Mouse (Mus musculus) heart, postnatal 14 days (tissue): ENCODE results near the gene Acsl5. TPM values are rescaled to one million over a fixed set of nuclear protein-coding genes. Genes with fewer than 3 reads are reported as not detected.

Experiments used
- DNase-seq, 2 experiments: peaks; one replicate each; pipeline ENCODE4 v3.0.0; 2021 to 2022
- intact Hi-C: fragments of 180-260 bp; cut with DNase I; formaldehyde crosslinking; loops from one replicate; pipeline ENCODE4 v1.15.1; 2025
- total RNA-seq, 2 experiments: library from RNA; stranded (reverse); gene quantifications; 2 replicates each; pipeline ENCODE4 v1.2.3; 2021

The Acsl5 gene
- total RNA-seq, 2 experiments from 2014 or later, result 12.4 to 15.7 TPM

GRCm38 (mm10) chr19:55316901-55317300 is 65.2 kb downstream of the Acsl5 start:
- intact Hi-C loops, result loop anchor here (5.0 kb wide), 1 partner anchor 220 kb away; no protein-coding TSS in a partner anchor

DNA sequence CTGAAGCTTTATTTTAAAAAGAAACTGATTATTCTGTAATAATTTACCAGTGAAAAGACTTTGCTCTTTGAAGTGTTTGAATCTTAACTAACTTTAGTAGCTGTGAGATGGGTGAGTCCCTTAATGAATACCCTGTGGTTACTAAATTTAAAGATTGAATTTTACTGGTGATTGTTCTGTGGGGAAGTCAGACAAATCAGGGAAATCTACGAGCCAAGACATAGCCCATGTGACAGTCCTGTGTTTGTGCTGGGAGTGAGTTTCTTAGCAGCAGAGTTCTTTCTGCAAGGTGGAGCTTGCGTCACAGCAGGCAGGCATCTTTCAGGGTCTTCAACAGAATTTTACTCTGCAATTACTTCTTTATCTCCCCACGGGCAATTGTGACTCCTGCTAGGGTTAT is 67.3 kb downstream of the Acsl5 start:
- intact Hi-C loops, result loop anchor here (5.0 kb wide), 1 partner anchor 222 kb away; no protein-coding TSS in a partner anchor
- no peak for DNase-seq

More at GRCm38 (mm10) chr19:55316901-55317300, 65.2 kb downstream of the Acsl5 start:
- DNase-seq, result no peak

DNA sequence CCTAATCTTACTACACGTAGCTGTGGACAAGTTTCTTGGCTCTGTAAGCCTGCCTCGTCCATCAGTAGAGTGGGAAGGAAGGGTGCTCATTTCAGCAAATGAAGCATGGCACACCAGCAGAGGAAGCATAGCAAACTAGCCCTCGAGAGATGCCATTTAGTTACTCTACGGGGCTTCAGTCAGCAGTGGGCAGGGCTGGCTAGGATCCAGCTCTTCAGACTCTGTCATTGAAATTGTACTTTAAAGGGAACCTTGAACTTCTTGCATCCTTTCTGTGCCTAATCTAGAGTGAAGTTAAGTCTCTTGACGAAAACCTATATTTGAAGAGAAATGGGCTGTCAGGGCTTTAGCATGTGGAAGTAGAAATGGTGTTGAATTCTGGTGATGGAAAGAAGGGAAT is 67.8 kb downstream of the Acsl5 start:
- no peak for DNase-seq
- intact Hi-C loops, result loop anchor here (5.0 kb wide), 1 partner anchor 222 kb away; no protein-coding TSS in a partner anchor

DNA sequence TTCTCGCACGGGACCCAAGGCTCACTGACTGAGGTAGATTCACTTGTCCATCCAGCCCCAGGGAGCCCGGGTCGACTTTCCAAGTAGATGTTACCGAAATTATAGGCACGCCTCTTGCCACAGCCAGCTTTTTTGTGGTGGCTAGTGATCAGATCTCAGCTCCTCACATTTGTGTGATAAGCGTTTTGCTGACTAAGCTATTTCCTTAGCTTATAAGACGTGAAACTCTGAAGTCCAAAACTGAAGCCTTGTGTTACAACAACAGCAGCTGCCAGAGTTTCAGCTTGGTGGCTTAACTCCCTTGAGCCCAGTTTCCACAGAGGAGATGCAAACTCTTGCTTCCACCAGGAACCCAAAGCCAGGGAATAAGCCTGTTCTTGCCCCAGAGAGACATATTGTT is 70.9 kb downstream of the Acsl5 start:
- DNase-seq, result no peak
- intact Hi-C loops, result no loop called here

GRCm38 (mm10) chr19:55327510-55327909 is 75.8 kb downstream of the Acsl5 start:
- intact Hi-C loops, result no loop called here

DNA sequence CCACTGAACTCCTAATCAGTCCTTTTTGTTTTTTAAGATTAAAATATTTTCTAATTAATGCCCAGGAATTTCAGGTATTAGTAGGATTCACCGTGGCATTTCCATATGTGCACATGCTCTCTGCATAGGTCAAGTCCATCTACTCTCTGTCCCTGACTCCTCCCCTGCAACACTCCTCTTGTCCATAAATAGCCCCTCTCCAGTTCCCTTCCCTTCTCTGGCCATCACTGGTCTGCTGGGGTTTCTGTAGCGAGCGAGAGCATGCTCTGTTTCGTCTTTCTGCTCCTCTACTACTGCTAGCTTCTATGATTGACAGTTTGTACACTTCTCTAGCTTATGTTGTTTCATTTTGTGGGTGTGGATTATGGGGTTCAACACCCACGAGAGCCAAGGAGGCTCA is 80.0 kb downstream of the Acsl5 start:
- no peak for DNase-seq
- intact Hi-C loops, result loop anchor here (2.0 to 10.0 kb wide), 3 partner anchors 563 to 923 kb away; no protein-coding TSS in a partner anchor

More at GRCm38 (mm10) chr19:55327510-55327909, 75.8 kb downstream of the Acsl5 start:
- no peak for DNase-seq

DNA sequence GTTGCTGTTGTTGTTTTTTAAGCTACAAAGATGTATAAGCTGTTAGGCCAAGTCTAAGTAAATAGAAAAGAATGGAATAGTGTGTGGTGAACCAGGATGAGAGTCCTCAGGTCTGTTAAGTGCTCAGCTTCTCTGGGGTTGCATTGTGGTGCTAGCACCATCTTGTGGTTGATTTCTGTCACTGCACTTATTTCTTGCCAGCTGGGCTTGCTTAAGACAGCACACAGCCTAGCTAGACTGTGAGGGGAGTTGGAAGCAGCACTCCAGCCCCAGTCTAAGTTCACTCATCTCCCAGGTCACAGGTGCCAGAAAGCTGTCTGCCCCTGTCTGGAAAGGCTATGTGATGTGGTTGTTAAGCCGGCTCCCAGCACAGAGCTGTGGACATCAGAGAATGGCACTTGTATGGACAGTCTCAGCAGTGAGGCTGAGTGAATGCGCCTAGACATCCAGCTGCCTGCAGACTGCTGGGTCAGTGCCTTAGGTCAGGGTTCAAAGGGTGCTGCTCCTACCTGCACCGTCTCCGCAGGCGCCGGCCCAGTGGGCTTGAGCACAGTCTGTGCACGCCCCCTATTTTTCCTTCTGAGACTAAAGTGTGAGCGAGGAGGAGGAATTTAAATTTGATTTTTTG is 81.0 kb downstream of the Acsl5 start:
- intact Hi-C loops, result loop anchor here (2.0 to 10.0 kb wide), 3 partner anchors 562 to 922 kb away; no protein-coding TSS in a partner anchor
- peak; percentile 52 to 73 for DNase-seq

GRCm38 (mm10) chr19:55335881-55336280 is 84.1 kb downstream of the Acsl5 start:
- intact Hi-C loops, result loop anchor here (2.0 to 10.0 kb wide), 2 partner anchors 559 to 799 kb away; no protein-coding TSS in a partner anchor
- no peak for DNase-seq

DNA sequence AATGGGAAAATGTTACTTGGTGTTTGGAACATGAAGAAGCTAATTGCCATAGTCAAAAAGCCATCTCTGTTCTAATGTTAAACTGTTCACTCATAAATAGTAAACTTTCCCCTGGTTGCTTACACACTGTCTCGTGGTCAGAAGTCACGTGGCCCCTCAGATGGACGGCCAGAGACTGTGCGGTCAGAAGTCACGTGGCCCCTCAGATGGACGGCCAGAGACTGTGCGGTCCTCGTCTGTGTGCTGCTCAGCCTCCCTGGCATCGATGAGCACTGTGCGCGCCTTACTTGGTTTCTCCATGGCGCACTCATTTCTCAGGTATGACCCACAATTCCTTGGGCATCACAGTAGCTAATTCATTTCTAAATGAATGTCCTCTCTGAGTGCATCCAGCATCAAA is 84.7 kb downstream of the Acsl5 start:
- no peak for DNase-seq
- intact Hi-C loops, result loop anchor here (2.0 to 10.0 kb wide), 2 partner anchors 558 to 798 kb away; no protein-coding TSS in a partner anchor

GRCm38 (mm10) chr19:55337066-55337465 is 85.3 kb downstream of the Acsl5 start:
- DNase-seq, result no peak
- intact Hi-C loops, result loop anchor here (2.0 to 10.0 kb wide), 2 partner anchors 558 to 798 kb away; no protein-coding TSS in a partner anchor

DNA sequence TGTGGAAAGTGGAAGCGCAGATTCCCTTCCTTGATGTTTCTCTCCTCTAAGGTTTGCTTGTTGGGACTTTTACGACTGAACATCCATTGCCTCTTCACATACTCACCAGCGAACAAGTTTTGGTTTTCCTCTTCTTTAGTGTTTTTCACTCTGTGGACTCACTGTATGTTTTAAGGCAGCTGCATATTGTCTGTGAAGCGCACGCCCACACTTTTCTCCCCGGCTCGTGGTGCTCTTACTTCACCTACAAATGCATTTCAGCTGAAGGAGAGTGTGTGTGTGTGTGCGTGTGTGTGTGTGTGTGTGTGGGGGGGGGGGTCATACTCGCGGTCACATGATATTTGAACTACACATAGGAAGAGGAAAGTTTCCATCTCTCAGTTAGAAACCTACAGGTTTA is 85.9 kb downstream of the Acsl5 start:
- no peak for DNase-seq
- intact Hi-C loops, result loop anchor here (2.0 to 10.0 kb wide), 2 partner anchors 557 to 797 kb away; no protein-coding TSS in a partner anchor

DNA sequence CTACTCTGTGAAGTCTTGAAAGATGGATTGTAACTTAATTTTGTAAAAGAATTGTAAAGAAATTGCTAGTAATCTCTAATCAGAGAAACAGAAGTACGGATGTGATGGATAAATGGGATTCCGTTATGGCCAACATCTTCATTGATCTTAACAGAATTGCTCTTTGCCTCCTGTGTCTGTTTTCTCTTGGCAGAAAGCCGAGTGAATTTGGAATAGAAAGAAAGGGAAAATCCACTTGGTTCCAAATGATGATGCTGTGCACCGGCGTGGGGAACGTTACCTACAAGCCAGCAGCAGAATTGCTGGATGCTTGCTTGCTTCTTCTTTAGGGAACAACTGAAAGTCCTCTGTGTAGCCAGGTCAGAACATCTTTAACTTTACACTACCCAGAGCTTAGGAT is 88.8 kb downstream of the Acsl5 start:
- intact Hi-C loops, result no loop called here
- no peak for DNase-seq

GRCm38 (mm10) chr19:55341377-55341776 is 89.6 kb downstream of the Acsl5 start:
- no peak for DNase-seq
- intact Hi-C loops, result no loop called here

DNA sequence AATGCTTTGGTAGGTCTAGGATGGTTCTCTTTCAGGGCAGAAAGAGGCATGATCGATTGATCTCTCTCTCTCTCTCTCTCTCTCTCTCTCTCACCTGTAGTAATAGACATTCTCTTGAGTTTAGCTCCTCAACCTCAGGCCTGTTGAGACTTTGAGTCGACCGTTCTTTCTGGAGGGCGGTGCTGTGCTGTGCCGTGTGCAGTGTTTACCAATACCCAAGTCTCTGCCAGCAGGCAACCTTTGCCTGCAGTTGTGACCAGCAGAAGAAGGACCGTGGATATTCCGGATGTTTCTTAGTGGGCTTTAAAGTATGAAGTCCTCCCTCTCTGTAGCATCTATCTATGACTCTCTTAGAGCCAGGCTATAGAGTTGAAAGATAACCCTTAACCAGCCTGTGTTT is 90.7 kb downstream of the Acsl5 start:
- intact Hi-C loops, result no loop called here
- DNase-seq, result no peak

- intact Hi-C loops, result no loop called here
- DNase-seq, result no peak
Measured at GRCm38 (mm10) chr19:55343274-55343673, 91.5 kb downstream of the Acsl5 start.

Other genes with a start within 250 kb of the Acsl5 start
- 100 to 1,000 TPM; 165 to 166 TPM for gene Gpam, start 124.7 kb upstream of the Acsl5 start, total RNA-seq
- gene Tectb, start 71.2 kb upstream of the Acsl5 start, total RNA-seq, result under 1 TPM; 0.17 to 0.72 TPM
- gene Gucy2g, start 10.7 kb upstream of the Acsl5 start, total RNA-seq, result under 1 TPM in 1 of 2 experiments, not detected in 1; 0.17 TPM
- gene Zdhhc6, start 64.1 kb downstream of the Acsl5 start, total RNA-seq, result 10 to 100 TPM; 18.8 to 20.4 TPM
- gene Vti1a, start 64.4 kb downstream of the Acsl5 start, total RNA-seq, result 10 to 100 TPM; 16.0 to 16.7 TPM